ENCODE assay signal across 9 mouse cellular contexts in genomic region chr10:127515983-127516459, GRCm38 (mm10). TPM values are rescaled to one million over a fixed set of nuclear protein-coding genes. Genes with fewer than 3 reads are reported as not detected.
DNase-seq lines count a peak whose midpoint lies in the region; ATAC-seq lines count a peak whose summit lies in the region.
"Had no signal": no experiment of that assay in that cellular context is flagged by ENCODE, and none has a peak within 500 bp of the region (broad histone marks: within the 10 kb centered on the region; RNA-seq: fewer than 3 reads in every experiment).

No protein-coding gene starts in this region.

- H3K27ac ChIP-seq in brown adipose tissue, adult 24 weeks (replicated peaks; ENCODE audit: low read depth, low read length): peak overlapping the region; percentile 64
- peak overlapping the region; percentile 40; the same call in 1 of the 2 replicates for H3K27ac ChIP-seq in hindbrain, embryonic 12.5 days
- H3K27ac ChIP-seq in liver, embryonic 16.5 days (ENCODE audit: low read length): peak overlapping the region; percentile 90

- H3K9me3 ChIP-seq in hindbrain, embryonic 12.5 days (replicated peaks): no peaks in the 10 kb centered on the region
- no peaks in the 10 kb centered on the region for H3K9me3 ChIP-seq in liver, embryonic 16.5 days (replicated peaks; ENCODE audit: control insufficient read depth, low read length)

- peaks cover 18% of the 10 kb centered on the region; the same call in 1 of the 2 replicates for H3K36me3 ChIP-seq in hindbrain, embryonic 12.5 days
- H3K36me3 ChIP-seq in liver, embryonic 16.5 days (ENCODE audit: control insufficient read depth, insufficient read depth): peaks cover 36% of the 10 kb centered on the region

- ATAC-seq in hindbrain, embryonic 12.5 days (ENCODE audit: low FRiP score): no peak
- peak; percentile 2; the same call in 1 of the 2 replicates for ATAC-seq in liver, embryonic 16.5 days (ENCODE audit: low read depth)
- ATAC-seq: inflammation-experienced regulatory T-cells, adult 6 months had no signal

- peak overlapping the region; percentile 40 for H3K4me2 ChIP-seq in hindbrain, embryonic 12.5 days (replicated peaks)
- H3K4me2 ChIP-seq in liver, embryonic 16.5 days (ENCODE audit: low read depth, low read length): peak overlapping the region; percentile 54

- WGBS in hindbrain, embryonic 12.5 days: 15% methylated on average over 8 of the region's 8 CpGs
- WGBS in liver, embryonic 16.5 days (ENCODE audit: insufficient replicate concordance): 30% methylated on average over 8 of the region's 8 CpGs

- H3K4me1 ChIP-seq in brown adipose tissue, adult 24 weeks (ENCODE audit: control insufficient read depth, insufficient read depth, insufficient read length, low read length): no peaks in the 10 kb centered on the region
- peaks cover 76% of the 10 kb centered on the region for H3K4me1 ChIP-seq in hindbrain, embryonic 12.5 days
- H3K4me1 ChIP-seq in liver, embryonic 16.5 days (ENCODE audit: control insufficient read depth, low read depth, low read length): peaks cover 67% of the 10 kb centered on the region

- peak; percentile 47 for DNase-seq in kidney, adult 9 months
- no peak for DNase-seq in kidney, adult 11 months
- no peak for DNase-seq in right cerebral cortex, adult 18-20 months
- no peak for DNase-seq in frontal cortex, adult 2 months (ENCODE audit: extremely low spot score in 1 of 2, low spot score in 1 of 2)
- DNase-seq: thymus, postnatal 36 days had no signal

- peak overlapping the region; percentile 52 for H3K4me3 ChIP-seq in brown adipose tissue, adult 24 weeks (ENCODE audit: insufficient read depth, low read depth, low read length)
- no peak overlapping the region for H3K4me3 ChIP-seq in hindbrain, embryonic 12.5 days
- H3K4me3 ChIP-seq in liver, embryonic 16.5 days (ENCODE audit: low read depth, low read length): peak overlapping the region; percentile 47

- H3K9ac ChIP-seq in hindbrain, embryonic 12.5 days: peak overlapping the region; percentile 41
- H3K9ac ChIP-seq in liver, embryonic 16.5 days (ENCODE audit: low read depth, low read length): peak overlapping the region; percentile 56

- peaks cover 58% of the 10 kb centered on the region for H3K27me3 ChIP-seq in hindbrain, embryonic 12.5 days
- peaks cover 39% of the 10 kb centered on the region for H3K27me3 ChIP-seq in liver, embryonic 16.5 days (ENCODE audit: control insufficient read depth, insufficient read depth, low read depth, low read length)

RNA-seq across cellular contexts. Expression of gene Ndufa4l2, which starts 1.3 kb away (rescaled TPM):
- 13.0 and 14.5 TPM in 2 replicates for polyA plus RNA-seq in brown adipose tissue, adult 24 weeks (2012; ENCODE audit: insufficient read depth, insufficient read length, missing spikeins)
- 7.7 and 8.4 TPM in 2 replicates for polyA plus RNA-seq in hindbrain, embryonic 12.5 days (2016; fragmentation: Nextera tagmentation; extraction: Ambion mirVana)
- polyA plus RNA-seq in liver, embryonic 16.5 days (2015; fragmentation: Nextera tagmentation; extraction: Ambion mirVana): 62.5 and 67.9 TPM in 2 replicates
- 10.3 and 10.8 TPM in 2 replicates for polyA plus RNA-seq in frontal cortex, adult 2 months (2012; rRNA removed)
- polyA plus RNA-seq: inflammation-experienced regulatory T-cells, adult 6 months had no signal

RNA-seq across cellular contexts. Expression of gene Shmt2, which starts 6.2 kb away (rescaled TPM):
- polyA plus RNA-seq in brown adipose tissue, adult 24 weeks (2012; ENCODE audit: insufficient read depth, insufficient read length, missing spikeins): 15.5 and 16.7 TPM in 2 replicates
- 67.1 and 67.5 TPM in 2 replicates for polyA plus RNA-seq in hindbrain, embryonic 12.5 days (2016; fragmentation: Nextera tagmentation; extraction: Ambion mirVana)
- 180 and 183 TPM in 2 replicates for polyA plus RNA-seq in liver, embryonic 16.5 days (2015; fragmentation: Nextera tagmentation; extraction: Ambion mirVana)
- 45.3 and 46.6 TPM in 2 replicates for polyA plus RNA-seq in frontal cortex, adult 2 months (2012; rRNA removed)

RNA-seq across cellular contexts. Expression of gene Stac3, which starts 14.5 kb away (rescaled TPM):
- polyA plus RNA-seq in brown adipose tissue, adult 24 weeks (2012; ENCODE audit: insufficient read depth, insufficient read length, missing spikeins): 3.8 and 4.8 TPM in 2 replicates
- 2.2 and 4.8 TPM in 2 replicates for polyA plus RNA-seq in hindbrain, embryonic 12.5 days (2016; fragmentation: Nextera tagmentation; extraction: Ambion mirVana)
- polyA plus RNA-seq in liver, embryonic 16.5 days (2015; fragmentation: Nextera tagmentation; extraction: Ambion mirVana): 0.59 and 0.65 TPM in 2 replicates
- polyA plus RNA-seq in frontal cortex, adult 2 months (2012; rRNA removed): 8.8 and 9.8 TPM in 2 replicates

RNA-seq across cellular contexts. Expression of gene Nxph4, which starts 18.3 kb away (rescaled TPM):
- not detected in 2 replicates for polyA plus RNA-seq in brown adipose tissue, adult 24 weeks (2012; ENCODE audit: insufficient read depth, insufficient read length, missing spikeins)
- polyA plus RNA-seq in hindbrain, embryonic 12.5 days (2016; fragmentation: Nextera tagmentation; extraction: Ambion mirVana): 101 and 109 TPM in 2 replicates
- 0.14 TPM in 1 of 2 replicates, not detected in the other for polyA plus RNA-seq in liver, embryonic 16.5 days (2015; fragmentation: Nextera tagmentation; extraction: Ambion mirVana)
- polyA plus RNA-seq in frontal cortex, adult 2 months (2012; rRNA removed): 9.3 and 12.1 TPM in 2 replicates
- polyA plus RNA-seq: inflammation-experienced regulatory T-cells, adult 6 months had no signal

Comparison
In these comparisons a context has a peak if more than half of its experiments do, and no peak if none do; other contexts are left out.
1. H3K27ac ChIP-seq: peak in every context shown above with its lines; median percentile 90 in liver, embryonic 16.5 days; 64 in brown adipose tissue, adult 24 weeks; 40 in hindbrain, embryonic 12.5 days.